Mouse (Mus musculus) lung, adult 18-20 months (tissue): ENCODE data around the gene Sfxn2.
"Not testable (repeated sequence)": the region's sequence is repeated elsewhere in the genome, so short reads cannot be mapped to it uniquely, and the experiment has no call there.

Source experiments
- DNase-seq, 2 experiments: peaks; one replicate each; pipeline ENCODE4 v3.0.0; 2022; ENCODE audit warnings: mixed read lengths in 2 of 2

Gene Sfxn2

DNA sequence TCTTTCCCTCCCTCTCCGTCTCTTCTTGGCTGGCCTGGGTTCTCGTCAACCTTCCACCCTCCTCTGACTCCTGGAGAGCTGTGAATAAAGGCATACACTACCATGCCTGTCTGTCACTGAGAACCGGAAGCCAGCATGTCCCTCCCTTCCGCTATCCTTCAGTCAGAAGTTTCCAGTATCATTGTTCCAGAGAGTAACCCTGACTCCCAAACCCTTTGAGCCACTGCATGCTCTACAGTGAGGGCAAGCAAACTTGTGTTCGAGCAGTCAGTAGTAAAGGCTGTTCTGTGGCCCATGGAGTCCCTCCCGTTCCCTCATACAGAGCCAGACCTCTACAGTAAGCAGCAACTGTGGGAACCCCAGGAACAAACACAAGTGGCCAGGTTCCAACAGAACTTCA is 25.6 kb upstream of the Sfxn2 start:
- DNase-seq = no peak

DNA sequence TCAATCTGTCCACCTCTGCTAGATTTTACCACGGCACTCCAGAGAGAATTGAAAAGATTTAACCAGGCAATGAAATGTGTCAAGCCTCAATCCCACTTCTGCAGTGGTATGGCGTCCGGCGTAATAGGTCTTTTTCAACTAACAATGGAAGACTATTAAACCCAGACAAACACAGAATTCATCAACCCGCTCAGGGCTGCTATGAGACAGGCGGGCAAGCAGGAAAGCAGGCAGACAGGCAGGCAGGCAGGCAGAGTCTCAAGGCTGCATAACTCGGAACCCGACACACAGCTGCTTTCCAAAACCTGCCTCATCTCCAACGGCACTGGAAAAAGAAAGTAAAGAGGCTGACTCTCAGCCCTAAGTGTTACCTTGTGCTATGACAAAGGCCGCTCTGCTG is 25.1 kb upstream of the Sfxn2 start:
- DNase-seq = no peak

DNA sequence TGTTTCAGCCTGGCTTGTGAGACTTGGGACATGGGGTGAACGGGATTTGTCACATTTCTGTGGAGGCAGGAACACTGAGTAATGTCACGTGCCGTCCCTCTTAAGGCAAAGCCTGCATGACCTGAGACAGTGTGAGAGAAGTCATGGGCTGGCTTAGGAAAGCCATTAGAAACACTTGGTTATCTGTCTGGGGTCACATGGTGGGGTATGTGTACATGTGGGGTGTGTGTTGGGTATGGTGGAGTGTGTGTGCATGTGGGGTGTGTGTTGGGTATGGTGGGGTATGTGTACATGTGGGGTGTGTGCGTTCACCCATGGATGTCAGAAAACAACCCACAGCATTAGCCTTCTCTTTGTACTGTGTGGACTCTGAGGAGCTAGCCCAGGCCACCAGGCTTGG is 22.8 kb upstream of the Sfxn2 start:
- no peak for DNase-seq

DNA sequence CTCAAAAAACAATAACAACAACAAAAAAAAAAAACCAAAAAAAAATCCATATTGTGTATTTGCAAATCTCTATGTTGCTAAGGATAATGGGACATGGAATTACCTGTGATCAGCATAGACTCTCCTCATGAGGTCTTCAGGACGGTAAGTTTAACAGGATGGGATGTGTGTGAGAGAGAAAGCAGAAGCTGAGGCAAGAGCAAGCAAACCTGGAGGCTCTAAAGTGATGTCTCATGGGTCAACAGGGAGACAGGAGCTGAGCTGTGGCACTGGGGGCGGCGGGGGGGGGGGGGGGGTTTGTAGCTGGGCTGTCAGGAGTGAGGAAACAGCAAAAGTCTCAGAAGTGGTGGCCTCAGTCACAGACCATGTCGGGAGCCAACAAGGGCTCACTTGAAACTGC is 20.7 kb upstream of the Sfxn2 start:
- no peak for DNase-seq

DNA sequence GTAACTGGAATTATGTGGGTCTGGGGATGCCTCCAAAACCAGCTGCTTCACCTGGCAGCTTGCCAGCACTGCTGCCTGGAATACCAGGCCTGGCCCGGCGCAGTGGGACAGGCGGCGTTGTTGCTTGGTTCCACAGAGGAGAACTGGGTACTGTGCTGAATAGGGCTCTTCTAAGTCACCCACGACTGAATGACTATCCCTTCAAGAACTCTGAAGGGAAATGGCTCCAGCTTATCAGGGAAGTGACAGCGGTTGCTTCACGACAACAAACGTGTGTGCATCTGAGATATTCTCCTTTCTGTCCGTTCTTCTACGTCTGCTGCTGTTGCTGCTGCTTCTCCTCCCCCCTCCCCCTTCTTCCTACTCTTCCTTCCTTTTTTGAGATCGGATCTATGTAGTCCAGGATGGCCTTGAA is 19.6 kb upstream of the Sfxn2 start:
- DNase-seq = no peak

DNA sequence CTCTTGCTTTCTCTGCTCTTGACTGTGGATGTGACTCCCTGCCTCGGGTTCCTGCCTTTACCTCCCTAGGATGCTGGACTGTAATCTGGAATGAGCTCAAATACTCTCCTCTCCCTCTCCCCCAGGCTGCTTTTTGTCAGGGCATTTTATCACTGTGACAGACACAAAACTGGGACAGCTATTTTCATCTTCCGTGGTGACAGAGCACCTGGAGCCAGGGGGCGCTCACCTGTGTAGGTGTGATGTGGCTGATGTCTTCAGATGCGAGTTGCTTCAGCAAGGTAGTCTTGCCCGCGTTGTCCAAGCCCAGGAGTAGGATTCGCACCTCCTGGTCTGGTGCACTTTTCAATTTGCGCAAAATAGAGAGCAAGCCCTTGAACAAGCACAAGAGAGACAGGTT is 15.2 kb upstream of the Sfxn2 start:
- DNase-seq = no peak

DNA sequence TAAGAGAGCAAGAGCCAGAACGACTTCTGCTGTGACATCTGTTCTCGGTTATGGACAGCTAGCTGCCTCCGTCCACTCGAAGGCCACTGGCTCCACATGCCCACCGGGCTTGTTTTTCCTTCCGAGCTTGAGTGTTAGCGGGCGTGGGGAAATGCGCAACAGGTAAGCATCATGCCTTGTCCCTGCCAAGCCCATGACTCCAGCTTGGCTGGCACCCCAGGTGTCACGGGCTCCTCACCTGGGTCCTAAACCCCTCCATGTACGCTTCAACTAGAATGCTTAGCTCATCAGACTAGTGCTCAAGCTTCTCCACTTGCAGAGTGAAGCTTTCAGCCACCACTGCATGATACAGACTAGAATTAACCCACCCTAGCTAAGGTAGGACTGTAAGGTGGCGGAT is 14.5 kb upstream of the Sfxn2 start:
- DNase-seq = peak; percentile 58 to 76

DNA sequence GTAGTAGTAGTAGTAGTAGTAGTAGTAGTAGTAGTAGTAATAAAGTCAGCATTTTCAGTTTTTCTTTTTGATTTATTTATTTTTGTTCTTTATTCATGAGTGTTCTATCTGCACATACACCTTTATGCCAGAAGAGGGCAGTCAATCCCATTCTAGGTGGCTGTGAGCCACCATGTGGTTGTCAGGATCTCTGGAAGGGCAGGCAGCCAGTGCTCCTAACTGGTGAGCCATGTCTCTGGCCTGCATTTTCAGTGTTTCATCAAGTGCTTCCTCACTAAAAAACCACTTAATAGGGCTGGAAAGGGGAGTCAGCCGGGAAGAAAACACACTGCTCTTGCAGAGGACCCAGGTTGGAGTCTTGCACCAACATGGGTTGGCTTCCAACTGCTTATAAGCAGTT is 11.0 kb upstream of the Sfxn2 start:
- DNase-seq = peak; percentile 45 to 71

DNA sequence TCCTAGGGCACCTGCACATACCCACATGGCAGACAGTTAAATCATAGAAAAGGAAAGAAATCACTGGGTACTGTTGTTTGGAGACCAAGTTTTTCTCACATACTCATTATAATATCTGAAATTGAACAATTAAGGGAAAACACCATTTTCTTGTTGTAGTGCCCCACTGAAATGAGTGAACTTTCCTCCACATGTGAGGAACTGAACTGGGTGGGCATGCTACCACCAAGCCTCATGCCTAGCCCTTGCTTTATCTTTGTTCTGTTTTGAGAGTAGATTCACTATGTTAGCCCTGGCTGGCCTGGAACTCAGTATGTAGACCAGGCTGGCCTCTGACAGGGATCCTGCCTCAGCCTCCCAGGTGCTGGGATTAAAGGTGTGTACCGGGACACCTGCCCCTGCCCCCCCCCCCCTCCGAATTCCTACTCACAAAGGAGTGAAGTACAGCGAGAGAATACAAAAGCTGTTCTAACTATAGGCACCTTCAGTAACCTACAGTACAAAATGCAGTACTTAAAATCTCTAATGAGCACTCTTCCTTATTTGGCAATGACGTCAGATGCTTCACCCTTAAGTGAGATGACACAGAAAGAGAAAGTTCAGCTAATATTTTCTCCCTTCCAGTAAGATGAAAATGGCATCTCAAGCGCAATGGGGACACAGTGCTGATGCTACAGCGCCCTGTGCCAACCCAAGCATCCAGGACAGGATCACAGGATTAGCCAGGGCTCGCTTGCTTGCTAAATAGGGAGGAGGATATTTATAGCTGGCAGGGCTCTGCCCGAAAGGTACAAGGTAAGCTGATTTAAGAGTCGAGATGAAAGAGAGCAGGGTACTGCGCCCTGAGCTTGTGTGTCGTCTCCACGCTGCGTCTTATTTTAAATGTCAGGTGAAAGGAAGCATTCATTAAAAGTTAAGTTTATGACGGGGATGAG is 10.3 kb upstream of the Sfxn2 start:
- no peak for DNase-seq

DNA sequence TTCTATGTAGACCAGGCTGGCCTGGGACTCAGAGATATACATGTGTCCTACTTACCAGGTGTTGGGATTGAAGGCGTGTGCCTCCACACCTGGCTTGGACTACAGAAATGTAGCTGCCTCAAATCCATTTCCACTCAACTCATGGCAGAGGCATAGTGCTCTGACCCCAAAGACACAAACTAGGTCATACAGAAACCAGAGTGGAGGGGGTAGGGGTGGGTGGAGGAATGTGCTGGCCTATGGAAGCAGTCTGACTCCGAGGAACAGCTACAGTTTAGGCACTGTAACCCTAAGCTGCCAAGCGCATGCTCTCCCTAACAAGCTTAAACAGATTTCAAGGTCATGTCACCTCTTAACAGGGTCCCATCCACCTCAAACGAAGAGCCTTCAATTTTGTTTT is 9.6 kb upstream of the Sfxn2 start:
- no peak for DNase-seq

DNA sequence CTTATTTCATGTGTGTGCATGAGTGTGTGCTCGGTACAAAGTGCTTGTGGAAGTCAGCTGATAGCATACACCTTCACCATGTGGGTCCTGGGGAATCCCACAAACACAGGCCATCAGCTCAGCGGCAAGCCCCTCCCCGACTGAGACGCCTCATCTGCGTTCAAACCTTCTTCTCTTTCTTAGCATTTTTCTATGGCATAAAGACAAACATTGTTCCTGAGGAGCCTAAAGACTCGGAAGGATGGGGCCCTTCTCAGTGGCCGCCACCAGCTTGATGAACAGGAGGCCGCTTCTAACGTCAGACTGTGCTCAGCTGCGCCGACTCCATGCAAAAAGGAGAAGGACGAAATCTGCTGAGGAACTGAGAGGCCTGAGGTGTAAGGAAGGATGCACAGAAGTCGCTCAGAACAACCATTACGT is 9.1 kb upstream of the Sfxn2 start:
- no peak for DNase-seq

DNA sequence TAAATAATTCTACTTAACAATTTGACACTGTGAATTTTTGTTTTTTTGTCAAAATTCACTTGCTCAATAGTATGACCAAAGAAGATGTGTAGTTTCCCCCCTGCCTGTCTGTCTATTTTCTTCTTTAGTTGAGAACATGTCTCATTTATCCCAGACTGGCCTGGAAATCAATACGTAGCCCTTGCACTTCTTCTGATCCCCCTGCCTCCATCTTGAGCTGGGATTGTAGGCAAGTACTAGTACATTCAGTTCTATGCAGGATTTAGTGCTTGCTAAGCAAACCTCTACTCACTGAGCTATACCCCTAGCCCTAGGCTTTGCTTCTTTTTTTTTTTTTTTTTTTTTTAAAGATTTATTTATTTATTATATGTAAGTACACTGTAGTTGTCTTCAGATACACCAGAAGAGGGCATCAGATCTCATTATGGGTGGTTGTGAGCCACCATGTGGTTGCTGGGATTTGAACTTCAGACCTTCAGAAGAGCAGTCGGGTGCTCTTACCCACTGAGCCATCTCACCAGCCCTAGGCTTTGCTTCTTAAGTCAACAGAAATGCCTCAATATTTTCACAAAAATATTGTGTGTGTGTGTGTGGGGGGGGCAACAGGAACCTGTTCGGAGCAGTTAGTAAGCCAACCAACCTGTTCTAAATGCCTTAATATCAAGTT is 1.8 kb upstream of the Sfxn2 start:
- not testable (repeated sequence) for DNase-seq

DNA sequence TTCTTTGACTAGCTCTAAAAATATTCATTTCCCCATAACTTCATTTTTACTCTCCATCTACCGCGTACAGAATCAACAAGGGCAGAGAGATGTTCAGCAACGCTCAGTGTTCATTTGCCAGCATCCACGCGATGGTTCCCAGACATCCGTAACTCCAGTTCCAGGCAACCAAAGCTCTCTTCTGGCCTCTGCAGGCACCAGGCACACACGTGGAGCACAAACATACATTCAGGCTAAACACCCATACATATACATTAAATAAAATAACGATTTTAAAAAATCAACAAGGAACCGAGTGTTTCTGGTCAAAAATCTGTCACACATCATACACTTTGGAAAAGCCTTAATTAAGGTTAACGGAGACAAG is 1.3 kb upstream of the Sfxn2 start:
- no peak for DNase-seq

DNA sequence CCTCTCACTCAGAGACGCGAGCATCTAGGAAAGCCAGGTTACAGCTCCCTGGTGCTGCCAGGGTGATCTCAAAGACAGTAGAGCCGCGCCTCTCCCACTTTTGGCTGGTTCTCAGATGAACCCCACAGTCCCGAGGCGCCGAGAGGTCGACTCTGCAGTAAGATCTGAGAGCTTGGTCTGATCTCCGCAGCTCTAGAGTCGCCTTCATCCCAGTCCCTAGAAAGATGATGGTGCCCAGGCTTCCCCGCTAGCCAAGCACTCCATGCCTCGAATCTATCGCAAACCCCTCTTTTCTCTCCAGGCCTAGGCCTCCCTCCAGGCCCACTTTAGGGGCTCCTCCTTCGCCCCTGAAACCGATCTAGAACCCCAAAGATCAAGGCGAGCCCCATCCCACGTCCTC is 617 bp upstream of the Sfxn2 start:
- DNase-seq = no peak

DNA sequence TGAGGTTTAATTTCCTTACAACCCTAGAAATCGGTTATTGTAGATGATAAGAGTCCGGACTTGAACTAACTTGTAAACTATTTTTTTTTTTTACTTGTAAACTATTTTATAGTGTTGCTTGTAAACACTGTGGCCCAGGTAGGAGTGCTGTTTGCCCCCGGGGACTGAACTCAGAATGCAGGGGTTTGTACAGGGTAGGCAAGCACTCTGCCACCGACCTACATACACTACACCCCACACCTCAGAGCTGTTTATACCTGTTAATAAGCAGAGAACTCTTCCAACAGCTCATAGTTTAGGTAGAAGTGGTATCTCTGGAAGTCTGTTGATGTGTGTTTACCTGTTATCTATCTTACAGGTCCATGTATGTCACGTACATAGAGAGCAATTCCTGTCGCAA is 825 bp downstream of the Sfxn2 start:
- DNase-seq = no peak

DNA sequence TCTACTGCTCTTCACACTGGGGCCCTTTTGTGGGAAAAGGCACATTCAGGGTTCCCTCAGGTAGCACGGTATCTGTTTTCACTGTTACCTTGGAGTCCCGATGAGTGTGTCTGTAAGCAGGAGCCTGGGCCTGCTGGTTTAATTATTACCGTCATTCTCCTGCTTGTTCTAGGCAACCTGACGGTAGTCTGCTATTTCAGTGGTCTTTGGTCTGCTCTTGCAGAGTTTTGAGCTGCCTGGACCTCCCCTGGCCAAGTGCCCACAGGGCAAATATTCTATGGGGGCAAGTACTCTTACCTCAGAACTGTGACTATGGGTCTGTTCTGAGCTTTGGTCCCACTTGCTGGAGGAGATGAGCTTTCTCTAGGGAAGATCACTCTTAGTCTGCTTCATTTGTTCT is 2.0 kb downstream of the Sfxn2 start:
- no peak for DNase-seq

DNA sequence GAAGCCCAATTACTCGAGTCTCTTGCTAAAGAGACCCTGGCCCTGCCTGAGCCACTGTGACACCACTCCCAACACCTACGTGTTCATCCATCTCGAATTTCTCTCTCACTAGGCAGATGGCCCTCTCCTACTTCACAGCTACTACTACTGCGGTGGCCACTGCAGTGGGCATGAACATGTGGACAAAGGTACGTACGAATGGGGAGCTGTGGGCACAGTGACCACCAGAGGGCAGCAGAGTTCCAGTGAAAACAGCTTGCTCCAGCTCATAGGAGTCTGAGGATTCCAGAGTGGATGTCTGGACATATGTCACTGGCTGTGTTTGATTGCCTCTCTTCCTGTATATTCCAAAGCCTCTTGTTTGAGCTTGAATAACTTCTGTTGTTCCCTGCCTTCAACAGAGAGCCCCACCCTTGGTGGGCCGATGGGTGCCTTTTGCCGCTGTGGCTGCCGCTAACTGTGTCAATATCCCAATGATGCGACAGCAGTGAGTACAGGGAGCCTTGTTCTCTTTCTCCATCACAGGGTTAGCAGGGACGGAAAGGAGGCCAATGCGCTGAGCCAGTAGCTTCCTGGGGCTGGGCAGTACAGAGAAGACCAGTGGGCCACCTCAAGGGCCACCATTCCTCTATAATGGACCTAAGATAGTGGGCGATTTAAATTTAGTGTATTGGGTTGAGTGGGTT is 14.8 kb downstream of the Sfxn2 start:
- DNase-seq = peak; percentile 81 to 84

DNA sequence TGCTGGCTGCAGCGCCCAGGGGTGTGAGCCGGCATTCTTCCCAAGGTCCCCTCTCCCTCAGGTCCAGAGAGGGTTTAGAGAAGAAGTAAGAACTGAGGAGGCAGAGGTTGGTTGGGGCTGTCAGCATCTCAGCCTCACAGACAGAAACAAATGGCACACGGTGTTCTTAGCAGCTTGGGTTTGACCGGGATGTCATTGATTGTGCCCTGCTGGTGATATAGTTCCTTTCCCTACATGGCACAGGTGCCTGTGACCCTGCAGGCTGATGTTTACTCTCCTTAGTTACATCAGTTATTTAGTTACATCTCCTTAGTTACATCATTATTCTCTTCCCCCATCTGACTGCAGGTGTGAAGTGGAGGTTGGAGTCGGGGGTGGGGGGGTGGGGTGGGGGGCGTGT is 18.4 kb downstream of the Sfxn2 start:
- no peak for DNase-seq

DNA sequence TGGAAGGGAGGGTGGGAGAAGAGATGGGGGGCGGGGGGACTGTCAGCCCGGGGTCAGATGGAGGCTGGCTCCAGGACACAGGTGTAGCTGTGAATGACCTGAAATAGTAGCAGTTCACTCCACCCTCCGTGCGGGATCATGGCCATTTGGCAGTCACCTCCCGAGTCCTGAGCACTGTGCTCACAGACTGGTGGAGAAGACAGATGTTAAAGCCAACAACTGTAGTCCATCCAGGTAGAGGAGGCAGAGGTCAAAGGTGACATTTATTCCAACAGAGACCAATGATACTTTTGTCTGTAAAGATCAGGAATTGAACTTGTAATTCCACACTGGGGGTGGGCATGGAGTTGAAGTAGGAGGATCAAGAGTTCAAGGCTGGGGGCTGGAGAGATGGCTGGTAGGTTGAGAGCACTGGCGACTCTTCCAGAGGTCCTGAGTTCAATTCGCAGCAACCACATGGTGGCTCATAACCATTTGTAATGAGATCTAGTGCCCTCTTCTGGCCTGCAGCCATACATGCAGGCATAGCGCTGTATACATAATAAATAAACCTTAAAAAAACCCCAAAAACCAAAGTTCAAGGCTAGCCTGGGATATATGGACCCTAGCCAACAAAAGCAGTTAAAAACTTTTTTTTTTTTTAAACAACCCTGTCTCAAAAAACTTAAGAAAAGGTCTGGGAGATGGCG is 19.7 kb downstream of the Sfxn2 start:
- no peak for DNase-seq

DNA sequence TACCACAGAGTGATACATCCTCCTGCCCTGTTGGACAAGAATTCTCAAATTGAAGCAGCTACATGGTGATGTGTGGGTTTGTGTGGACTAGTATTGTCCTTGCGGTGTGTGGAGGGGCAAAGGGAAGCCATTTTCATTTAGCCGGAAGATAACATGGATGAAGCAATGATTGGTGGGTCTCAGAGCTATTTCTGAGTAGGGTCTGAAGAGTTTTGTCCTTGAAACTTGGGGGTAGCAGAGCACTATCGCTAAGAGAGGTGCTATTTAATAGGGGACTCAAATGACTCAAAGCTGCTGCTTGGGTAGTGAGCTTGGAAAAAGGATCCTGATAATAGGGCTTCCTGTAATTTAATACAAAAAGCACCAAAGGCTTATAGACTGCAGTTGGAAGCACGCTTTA is 25.0 kb downstream of the Sfxn2 start:
- DNase-seq = no peak

DNA sequence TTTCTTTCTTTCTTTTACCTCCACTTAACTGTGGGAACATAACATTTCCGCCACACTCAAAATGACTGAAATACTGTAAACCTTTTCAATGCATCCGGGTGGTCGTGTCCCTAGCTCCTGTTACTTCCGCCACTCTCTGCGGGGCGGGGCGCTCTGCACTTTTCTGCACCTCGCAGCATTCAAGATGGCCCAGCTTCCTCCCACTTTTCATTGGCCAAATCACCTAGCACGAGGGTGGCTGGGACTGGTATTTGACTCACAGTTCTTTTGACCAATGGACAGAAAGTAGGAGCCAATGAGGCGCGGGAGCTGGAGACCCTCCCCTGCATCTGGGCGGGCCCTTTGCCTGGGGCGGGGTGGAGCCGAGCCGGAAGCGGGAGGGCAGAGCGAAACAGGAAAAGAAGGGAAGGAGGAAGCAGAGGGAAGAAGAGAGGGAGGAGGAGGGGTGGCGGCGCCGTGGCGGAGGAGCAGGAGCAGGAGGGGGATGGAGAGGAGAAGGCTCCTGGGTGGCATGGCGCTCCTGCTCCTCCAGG is 25.6 kb downstream of the Sfxn2 start, which contains the start of gene Wbp1l:
TSS of gene Wbp1l (plus strand) at position 365 of the 533 bp plus-strand sequence.
- DNase-seq = peak; percentile 99

DNA sequence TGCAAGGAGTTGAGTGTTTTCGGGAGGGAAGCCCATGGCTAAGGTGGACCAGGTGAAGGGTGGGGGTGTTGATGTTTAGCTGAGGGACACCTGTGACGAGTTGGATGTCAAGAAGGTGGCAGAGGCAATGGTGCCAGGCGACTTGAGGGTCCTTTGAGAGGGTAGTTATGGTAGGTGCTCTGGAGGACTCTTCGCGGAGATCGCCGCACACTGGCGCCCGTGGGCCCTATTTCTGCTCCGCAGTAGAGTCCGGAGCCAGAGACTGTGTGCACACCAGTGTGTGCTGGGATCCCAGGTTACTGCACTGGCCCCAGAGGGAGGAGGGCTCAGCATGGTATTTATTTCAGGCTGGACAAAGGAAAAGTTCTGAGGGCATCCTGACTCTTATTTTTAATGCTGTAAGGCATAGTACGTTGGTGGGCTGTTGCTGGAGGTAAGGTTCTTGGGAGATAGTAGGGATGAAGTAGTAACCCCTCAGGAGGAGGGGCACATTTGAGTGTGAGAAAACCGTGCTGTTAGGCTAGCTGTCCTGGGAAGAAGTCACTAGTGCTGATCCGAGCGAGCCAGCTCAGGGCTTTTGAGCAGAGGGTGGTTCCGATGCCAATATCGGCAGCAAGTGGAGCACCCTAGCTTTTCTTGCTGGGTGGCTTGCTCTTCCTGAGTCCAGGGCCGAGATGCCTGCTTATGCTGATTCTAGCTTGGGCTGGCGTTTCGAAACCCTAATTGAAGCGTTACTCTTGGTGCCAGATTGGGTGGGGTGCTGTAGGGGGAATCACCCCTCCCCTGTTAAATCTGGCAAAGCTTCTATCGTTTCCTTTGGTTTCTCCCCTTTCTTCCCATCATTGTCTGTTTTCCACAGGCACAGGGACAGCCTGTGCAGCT is 26.5 kb downstream of the Sfxn2 start:
- DNase-seq = peak; percentile 40 to 49
